Mouse (Mus musculus) cerebellum, postnatal 10 days (tissue): ENCODE measurements at regions not wholly inside any gene's neighbourhood (a gene's known extent, or its start where the extent isn't known, plus 50 kb on each side); places are given as distances from the start of the nearest gene placed in this dataset.

ENCODE experiments used
- DNase-seq, 2 experiments: peaks; one replicate each; pipeline ENCODE4 v3.0.0; 2021; ENCODE audit warnings: mixed read lengths in 2 of 2

DNA sequence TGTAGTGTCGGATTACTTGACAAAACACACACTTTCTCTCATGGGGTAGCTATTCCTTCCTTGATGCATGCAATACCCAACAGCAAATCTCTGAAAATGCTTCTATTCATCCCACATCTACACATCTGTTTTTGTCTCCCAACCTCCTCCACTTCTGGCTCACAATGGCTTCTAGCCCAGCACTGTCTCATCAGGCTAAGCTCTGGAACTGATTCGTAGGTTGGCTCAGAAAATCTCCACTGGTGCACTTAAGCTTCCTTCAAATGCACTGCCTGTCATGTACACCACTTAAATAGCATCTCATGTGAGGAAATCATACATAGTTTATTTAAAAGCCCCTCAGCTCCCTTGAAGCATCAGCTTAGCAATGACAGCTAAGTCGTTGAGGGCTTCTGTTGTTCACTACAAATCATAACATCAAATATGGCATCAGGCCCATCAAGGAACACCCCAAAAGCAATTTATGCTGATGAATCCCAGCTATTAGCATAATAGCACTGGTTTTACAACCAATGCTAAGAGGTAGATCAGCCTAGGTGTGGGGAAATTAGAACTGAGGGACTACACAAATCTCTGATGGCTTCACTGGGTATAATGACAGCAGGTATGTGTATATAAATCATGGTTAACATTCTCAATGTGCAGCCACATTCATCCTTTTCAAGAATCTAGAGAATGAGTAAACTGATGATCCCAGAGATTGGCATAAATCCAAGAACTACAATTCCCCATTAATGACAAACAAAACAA lies 103.5 kb upstream of the Tusc1 start:
- no peak for DNase-seq

DNA sequence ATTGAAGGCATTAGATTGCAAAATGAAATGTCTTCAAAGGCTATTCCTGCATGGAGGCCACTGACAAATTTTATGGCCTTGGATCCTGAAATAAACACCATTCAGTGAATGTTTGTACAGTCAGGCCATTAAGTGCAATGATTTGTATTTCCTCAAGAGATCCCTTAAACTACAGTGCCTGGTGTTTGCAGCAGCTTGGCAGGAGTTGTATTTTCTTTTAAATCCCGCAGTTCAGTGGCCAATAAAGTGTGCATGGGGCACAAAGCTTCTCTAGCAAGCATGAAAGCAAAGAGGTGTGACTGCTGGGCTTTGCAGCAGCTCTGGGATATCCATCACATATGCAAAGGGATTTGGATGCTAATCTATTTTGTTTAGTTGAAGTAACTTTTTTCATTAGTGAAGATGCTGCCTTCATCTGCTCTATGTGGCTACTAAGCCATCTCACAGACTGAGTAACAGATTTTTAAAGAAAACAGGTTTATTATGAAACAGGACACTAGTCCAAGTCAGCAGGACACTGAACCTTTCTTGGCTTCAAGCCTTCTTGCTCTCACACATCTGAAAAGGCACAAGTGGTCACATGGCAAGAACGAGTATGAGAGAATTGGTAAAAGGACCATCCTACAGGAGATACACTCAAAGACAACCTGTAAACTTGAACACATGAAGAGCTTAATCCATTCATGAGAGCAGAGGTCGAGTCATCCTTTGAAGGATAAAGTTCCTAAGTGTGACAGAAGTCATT lies 102.2 kb upstream of the Tusc1 start:
- no peak for DNase-seq

DNA sequence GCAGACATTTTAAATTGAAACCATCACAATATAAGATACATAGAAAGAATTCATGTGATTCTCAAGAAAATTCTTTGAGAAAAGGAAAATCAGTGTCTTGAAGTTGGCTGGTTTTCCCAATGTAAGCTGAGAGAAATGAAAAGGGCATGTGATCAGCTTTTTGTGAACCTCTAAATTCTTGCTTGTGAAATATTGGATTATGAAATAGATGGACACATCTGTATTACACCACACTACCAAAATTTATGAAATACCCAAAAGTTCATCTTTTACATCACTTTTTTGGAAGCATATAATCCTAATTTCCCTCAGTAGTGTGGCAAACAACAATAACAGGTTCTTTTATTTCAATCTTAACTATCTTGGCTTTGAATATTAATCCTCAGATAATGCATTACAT lies 77.4 kb upstream of the Tusc1 start:
- no peak for DNase-seq

DNA sequence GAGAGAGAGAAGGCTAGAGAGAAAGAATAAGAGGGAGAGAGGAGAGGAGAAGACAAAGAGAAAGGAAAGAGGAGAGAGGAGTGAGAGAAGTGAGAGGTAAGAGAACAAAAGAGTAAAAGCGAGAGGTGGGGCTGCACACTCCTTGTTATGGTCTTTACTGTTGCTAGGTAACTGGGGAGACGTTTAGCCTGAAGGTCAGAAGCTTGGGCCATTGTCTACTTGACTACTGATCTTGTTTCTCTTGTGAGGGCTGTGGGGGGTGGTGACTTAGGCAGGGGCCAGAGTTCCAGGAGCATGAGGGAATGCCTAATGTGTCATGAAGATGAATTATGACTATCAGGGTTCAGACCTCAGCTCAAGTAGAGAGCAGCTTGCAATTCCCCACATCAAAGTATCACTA lies 71.6 kb upstream of the Tusc1 start:
- DNase-seq: no peak

DNA sequence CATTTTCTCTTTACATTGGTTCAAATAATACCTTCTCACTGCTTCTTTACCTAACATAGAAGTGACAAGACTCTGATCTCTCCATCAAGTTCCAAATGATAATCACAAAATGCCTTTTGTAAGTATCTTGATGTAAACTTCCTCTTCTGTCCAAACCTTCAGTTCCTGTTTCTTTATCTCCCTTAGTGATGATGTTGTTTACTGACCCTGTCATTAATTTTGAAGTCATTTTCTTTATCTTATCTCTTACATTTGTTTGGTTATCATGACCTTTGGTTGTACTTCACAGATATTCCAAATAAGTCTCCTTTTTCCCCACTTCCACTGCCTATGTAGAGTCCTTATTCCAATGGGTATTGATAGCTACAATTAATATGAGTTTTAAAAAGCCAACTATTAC lies 65.3 kb upstream of the Tusc1 start:
- no peak for DNase-seq
